Mouse (Mus musculus): ENCODE results near the gene Anks3.

The Anks3 gene

GRCm38 (mm10) chr16:4963797-4964709 is at the start of gene Anks3:
Gene Anks3 (minus strand): TSS chr16:4964205.
- peak; percentile 96 for ATAC-seq (ENCODE audit: low TSS enrichment)

- ATAC-seq (ENCODE audit: low TSS enrichment), result peak; percentile 98
These were observed 49.2 kb upstream of the Anks3 start, which contains the start of gene Rogdi for GRCm38 (mm10) chr16:5013054-5013838. Gene Rogdi (minus strand): TSS chr16:5013553.

DNA sequence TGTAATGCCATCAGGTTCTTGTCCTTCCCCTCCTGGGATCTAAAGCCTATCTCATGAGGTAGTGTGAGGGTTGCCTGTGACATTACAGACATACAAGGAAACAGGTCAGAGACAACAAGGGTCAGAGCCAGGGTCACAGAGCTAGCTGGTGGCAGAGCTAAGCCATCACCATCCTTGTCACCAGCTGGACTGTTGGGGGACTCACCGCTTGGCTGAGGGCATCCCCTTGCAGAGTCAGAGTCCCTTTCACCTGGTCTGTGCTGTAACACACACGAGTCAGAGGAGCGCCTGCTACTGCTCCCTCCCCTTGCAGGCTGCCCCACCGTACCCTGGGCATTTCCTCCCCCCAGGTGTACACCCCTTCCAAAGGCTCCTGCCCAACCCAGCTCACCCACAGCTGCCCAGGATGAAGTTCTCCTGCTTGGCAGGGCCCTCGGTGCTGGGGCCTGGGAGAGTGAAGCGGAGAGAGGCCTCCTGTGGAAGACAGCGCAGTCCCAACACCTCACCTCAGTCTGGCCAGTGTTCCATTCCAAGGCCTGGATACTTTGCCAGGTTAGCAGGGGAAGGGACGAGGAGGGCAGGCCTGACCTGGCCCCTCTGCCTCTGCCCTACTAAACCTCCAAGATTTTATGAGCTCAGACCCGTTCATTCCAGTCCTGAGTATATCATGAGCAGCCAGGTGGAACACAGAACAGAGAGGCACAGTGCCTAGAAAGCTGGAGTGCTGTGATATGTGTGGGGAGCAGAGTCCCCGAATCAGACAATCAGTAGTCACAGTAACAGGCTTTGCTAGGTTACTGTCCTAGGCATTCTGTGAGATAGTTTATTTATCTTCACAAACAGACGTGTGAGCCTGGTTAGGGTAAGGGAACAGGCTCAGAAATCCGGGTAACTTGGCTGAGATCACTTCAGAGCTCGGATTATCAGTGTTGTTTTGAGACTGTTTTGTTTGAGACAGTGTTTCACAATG is 48.3 kb upstream of the Anks3 start:
- no peak for ATAC-seq (ENCODE audit: low TSS enrichment)

DNA sequence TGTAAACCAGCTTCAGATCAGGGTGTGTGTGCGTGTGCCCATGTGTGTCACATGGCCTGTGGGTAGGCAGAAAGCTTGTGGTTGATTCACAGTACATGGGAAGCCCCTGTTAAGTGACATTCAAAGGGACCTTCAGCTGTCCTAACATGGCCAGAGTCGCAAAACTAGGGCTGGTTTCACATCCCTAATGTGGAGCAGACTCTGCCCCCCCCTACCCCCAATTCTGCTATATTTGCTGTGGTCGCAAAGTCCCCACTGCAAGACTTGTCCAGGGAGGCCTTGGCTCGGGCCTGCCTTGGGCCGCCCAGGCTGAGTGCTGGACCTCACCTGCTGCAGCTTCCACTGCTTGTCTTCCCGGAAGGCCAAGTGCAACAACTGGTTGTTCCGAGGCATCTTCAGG is 47.3 kb upstream of the Anks3 start:
- no peak for ATAC-seq (ENCODE audit: low TSS enrichment)

GRCm38 (mm10) chr16:5010371-5010935 is 46.4 kb upstream of the Anks3 start:
- no peak for ATAC-seq (ENCODE audit: low TSS enrichment)

- no peak for ATAC-seq (ENCODE audit: low TSS enrichment)
These were observed 44.1 kb upstream of the Anks3 start for GRCm38 (mm10) chr16:5008076-5008475.

DNA sequence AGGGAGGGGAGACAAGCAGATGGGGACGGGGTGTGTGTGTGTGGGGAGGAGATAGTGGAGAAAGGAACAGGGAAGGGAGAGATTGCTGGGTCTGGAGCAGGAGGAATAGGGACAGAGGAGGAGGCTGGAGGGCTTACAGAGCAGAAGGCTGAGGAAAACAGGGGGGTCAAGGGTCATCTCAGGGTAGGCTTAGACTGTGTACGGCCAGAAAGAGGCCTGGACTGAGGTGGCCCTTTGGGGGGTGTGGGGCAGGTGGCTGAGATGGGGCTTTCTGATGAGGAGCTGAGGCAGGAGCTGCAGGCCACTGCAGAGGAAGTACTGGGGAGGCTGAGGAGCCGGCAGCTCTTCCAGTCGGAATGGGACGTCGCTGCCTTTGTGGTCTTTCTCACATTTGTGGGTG is 43.5 kb upstream of the Anks3 start:
- ATAC-seq (ENCODE audit: low TSS enrichment), result no peak

- ATAC-seq (ENCODE audit: low TSS enrichment), result no peak
These were observed 43.1 kb upstream of the Anks3 start, which contains the start of gene Smim22 for GRCm38 (mm10) chr16:5007067-5007466. Gene Smim22 (plus strand): TSS chr16:5007288.

DNA sequence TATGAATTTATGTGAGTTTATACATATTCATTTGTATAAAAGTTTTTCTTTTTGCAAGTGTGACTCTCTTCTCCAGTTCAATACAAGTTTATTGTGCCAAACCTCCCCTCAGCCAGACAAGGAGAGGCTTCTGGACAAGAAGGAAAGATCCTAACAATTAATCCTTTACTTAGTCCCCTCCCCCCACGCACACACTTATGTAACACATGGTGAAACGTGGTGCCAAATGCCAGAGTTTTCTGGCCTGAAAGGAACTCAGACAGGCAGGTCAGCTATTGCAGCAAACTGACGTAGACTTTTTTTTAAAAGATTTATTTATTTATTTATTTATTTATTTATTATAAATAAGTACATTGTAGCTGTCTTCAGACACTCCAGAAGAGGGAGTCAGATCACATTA is 36.6 kb upstream of the Anks3 start:
- no peak for ATAC-seq (ENCODE audit: low TSS enrichment)

- no peak for ATAC-seq (ENCODE audit: low TSS enrichment)
These were observed 35.0 kb upstream of the Anks3 start for GRCm38 (mm10) chr16:4998984-4999383.

- no peak for ATAC-seq (ENCODE audit: low TSS enrichment)
These were observed 33.5 kb upstream of the Anks3 start, which contains the start of gene Sept12 for GRCm38 (mm10) chr16:4997553-4997952. Gene Sept12 (minus strand): TSS chr16:4997852.

- no peak for ATAC-seq (ENCODE audit: low TSS enrichment)
These were observed 29.3 kb upstream of the Anks3 start for GRCm38 (mm10) chr16:4993276-4993675.

DNA sequence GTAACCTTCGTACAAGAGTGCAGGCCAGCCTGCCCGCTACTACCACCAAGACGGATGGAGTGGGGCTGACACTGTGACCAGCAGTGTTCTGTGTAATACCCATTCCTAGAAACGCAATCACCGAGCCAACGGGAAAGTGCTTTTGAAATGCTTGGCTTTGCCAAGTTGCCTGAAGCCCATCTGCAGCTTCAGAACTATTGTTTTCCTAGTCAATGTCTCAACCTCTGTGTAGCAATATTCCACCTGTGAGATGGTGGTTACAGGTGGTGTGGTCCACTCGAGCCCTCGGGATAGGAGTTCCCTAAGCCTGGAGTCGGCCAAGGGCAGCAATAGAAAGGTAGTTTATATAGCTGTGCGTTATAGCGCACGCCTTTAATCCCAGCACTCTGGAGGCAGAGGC is 20.7 kb upstream of the Anks3 start:
- no peak for ATAC-seq (ENCODE audit: low TSS enrichment)

DNA sequence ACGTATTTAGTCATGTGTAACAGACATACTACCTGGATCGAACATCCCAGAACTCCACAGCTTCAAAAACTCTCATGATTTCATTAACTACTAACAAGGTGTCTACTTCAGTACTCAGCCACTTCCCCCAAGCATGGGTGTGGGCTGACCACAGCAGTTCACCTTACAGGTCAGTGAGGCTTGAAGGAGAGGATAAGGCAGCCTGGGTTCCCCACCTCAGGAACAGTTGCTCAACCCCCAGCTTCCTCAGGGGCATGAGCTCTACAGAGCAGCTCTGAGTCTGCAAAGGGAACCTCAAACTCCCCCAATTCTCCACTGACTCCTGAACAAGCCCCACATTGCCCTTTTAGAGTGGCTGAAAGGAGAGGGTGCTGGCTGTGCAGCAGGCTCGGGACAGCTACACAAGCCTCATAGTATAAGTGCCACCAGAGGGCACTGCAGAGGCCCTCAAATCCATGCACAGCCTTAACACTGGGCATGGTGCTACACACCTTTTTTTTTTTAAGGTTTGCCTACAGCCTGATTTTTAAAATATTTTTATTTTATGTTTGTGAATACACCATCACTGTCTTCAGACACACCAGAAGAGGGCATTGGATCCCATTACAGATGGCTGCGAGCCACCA is 15.9 kb upstream of the Anks3 start:
- ATAC-seq (ENCODE audit: low TSS enrichment), result peak; percentile 39; the same call in 1 of the 2 replicates

DNA sequence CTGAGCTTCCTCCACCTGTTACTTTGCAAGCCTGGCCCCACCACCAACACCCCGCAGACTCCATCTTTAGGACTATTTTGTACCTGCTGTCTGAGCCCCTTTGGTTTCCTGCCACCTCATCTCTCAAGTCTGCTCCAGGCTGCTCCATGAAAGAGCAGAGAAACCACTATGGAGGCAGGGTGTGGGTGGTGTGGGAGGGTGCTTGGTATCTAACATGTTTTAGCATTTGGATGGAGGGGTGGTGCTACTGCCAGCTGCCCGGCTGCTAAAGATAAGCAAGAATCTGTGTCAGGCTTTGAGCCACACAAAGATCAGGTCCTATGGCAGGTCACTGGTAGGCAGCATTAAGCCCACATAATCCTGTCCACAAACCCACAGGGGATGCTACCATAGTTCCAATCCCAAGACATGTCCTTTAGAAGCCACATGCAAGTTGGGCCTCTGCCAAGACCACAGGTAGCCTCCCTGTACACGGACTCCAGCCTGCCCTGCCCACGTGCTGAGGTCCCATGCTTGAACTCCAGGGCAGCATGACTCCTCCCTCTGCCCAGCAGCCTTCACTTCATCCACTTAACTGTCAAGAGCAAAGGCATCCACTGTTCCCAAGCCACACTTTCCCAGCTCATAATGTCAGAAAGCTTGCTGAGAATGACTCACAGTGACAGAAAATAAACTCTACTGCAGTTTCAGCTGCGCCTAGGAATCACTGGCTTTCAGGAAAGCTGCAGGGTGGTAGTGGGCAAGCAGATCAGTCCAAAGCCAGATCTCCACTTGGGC is 14.5 kb upstream of the Anks3 start:
- peak; percentile 72 for ATAC-seq (ENCODE audit: low TSS enrichment)

DNA sequence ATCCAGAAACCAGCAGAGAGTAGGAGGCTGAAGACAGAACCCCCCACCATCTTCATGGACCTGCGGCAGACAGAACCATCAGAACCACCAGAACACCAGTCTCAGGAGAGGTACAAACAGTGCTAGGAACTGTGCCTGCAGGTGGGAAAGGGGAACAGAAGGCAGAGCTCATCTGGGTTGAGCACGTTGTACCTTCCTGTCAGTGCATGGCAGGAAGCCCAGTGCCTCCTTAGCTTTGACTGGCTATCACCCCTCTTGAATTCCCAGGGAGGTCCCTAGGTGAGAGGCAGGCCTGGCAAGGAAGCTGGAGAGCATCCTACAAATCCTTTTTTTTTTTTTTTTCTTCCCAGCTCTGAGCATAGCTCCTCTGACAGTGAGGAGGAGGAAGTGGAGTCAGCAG is 12.2 kb upstream of the Anks3 start:
- ATAC-seq (ENCODE audit: low TSS enrichment), result peak; percentile 53

DNA sequence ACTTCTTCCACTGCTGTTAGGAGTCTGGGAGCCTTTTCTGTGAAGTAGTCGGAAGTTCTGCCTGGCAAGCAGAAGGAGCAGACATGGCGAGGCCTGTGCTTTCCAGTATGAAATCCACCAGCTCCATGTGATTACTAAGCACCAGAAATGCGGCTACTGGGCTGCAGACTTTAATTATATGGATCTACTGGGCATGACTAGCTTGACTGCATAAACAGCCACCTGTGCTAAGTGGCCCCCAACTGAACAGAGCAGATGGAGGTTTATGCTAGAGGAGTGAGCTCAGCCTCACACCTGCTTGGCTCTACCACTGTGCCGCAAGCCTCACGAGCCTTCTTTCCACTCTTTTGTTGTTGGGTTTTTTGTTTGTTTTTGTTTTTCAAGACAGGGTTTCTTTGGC is 10.5 kb upstream of the Anks3 start:
- no peak for ATAC-seq (ENCODE audit: low TSS enrichment)

DNA sequence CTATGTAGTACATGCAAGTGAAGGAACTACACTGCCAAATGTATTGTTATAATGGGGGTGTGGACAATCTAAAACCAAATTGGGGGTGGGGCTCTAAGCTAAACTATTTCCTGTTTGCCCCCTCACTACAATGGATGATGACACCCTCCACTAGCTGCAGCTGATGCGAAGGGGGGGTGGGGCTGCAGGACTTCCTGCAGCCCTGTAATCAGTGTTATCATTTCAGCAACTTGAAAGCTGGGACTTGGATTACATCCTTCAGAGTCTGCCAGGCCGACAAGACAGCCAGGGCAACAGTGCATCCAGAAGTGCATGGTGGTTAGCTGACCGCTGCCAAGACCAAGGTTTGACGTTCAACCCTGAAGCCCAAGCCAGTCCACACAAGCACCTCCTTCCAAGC is 7.6 kb upstream of the Anks3 start:
- ATAC-seq (ENCODE audit: low TSS enrichment), result no peak

- no peak for ATAC-seq (ENCODE audit: low TSS enrichment)
These were observed 5.2 kb upstream of the Anks3 start for GRCm38 (mm10) chr16:4969055-4969843.
